Mouse (Mus musculus): ENCODE results near the gene Fancd2. TPM values are rescaled to one million over a fixed set of nuclear protein-coding genes. Genes with fewer than 3 reads are reported as not detected.

Fancd2 gene
- polyA plus RNA-seq, 1 experiment from 2014 or later = 8.0 TPM

DNA sequence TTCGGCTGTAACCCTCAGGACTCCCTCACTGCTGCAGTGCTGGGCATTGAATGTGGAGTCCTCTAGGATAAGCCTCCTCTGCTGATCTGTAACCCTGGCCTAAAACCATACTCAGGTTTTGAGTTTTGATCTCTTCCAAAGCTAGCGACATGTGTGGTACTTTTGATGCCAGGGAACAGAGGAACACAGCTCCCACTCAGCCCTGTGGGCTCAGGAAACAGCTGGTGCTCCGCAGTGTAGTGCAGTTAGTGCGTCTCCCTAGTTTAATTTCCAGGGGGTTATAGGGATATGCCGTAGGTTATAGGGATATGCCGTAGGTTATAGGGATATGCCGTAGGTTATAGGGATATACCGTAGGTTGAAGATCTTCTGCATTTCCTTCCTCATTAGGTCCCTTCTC, 83.5 kb downstream of the Fancd2 start:
- no peak overlapping the region for H3K4me3 ChIP-seq
- ATAC-seq (ENCODE audit: extremely low read depth, insufficient number of reproducible peaks, low FRiP score, low TSS enrichment) = no peak
- no peak overlapping the region for H3K4me2 ChIP-seq
- H3K9me3 ChIP-seq = no peaks in the 10 kb centered on the region
- H3K9ac ChIP-seq = no peak overlapping the region
- 92% methylated on average over 8 of the region's 8 CpGs for WGBS
- H3K27me3 ChIP-seq (replicated peaks) = no peaks in the 10 kb centered on the region
- H3K4me1 ChIP-seq = peaks cover 28% of the 10 kb centered on the region
- peaks cover 61% of the 10 kb centered on the region for H3K36me3 ChIP-seq
- H3K27ac ChIP-seq (replicated peaks) = no peak overlapping the region

DNA sequence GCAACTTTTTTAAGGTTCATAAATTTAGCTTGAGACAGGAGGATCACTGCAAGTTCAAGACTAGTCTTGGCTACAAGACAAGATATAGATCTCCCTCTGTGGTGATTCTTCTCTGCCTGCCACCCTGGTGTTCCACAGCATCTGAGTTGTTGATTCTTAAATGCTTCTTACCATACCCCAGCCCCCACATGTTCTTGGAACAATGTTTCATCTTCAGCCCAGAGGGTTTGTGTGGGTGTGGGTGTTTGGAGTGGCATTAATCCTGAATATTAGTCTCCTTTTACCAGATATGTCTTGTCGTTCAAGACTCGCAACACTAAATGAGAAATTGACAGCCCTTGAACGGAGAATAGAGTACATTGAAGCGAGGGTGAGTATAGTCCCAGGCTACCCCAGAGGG, 84.0 kb downstream of the Fancd2 start:
- Histone ChIP-seq H3K36me3 (peaks cover 58% of the 10 kb centered on the region), H3K4me3 (no peak overlapping the region), H3K27me3 (replicated peaks) (no peaks in the 10 kb centered on the region), H3K9me3 (no peaks in the 10 kb centered on the region), H3K4me2 (no peak overlapping the region), H3K4me1 (peaks cover 28% of the 10 kb centered on the region), H3K27ac (replicated peaks) (no peak overlapping the region), H3K9ac (no peak overlapping the region)
- ATAC-seq (ENCODE audit: extremely low read depth, insufficient number of reproducible peaks, low FRiP score, low TSS enrichment) = no peak
- 89% methylated on average over 4 of the region's 4 CpGs for WGBS

DNA sequence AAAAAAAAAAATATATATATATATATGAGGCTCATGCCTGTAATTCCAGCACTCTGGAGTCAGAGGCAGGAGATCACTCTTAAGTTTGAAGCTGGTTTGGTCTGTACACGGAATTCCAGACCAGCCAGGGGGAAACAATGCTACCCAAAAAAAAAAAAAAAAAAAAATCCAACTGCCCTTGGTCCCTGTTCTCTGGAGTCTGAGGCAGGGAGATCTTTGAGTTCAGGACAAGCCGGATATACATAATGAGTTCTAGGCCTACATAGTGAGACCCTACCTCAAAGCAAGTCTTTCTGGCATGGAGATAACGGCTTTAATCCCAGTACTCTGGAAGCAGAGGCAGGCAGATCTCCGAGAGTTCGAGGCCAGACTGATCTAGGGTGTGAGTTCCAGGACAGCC, 91.9 kb downstream of the Fancd2 start:
- peak overlapping the region; percentile 89 for H3K27ac ChIP-seq (replicated peaks)
- peaks cover 17% of the 10 kb centered on the region for H3K36me3 ChIP-seq
- H3K9ac ChIP-seq = peak overlapping the region; percentile 86
- no peaks in the 10 kb centered on the region for H3K27me3 ChIP-seq (replicated peaks)
- 54% methylated on average over 5 of the region's 5 CpGs for WGBS
- no peaks in the 10 kb centered on the region for H3K9me3 ChIP-seq
- peaks cover 26% of the 10 kb centered on the region for H3K4me1 ChIP-seq
- H3K4me3 ChIP-seq = peak overlapping the region; percentile 82
- peak overlapping the region; percentile 93 for H3K4me2 ChIP-seq
- ATAC-seq (ENCODE audit: extremely low read depth, insufficient number of reproducible peaks, low FRiP score, low TSS enrichment) = no peak

DNA sequence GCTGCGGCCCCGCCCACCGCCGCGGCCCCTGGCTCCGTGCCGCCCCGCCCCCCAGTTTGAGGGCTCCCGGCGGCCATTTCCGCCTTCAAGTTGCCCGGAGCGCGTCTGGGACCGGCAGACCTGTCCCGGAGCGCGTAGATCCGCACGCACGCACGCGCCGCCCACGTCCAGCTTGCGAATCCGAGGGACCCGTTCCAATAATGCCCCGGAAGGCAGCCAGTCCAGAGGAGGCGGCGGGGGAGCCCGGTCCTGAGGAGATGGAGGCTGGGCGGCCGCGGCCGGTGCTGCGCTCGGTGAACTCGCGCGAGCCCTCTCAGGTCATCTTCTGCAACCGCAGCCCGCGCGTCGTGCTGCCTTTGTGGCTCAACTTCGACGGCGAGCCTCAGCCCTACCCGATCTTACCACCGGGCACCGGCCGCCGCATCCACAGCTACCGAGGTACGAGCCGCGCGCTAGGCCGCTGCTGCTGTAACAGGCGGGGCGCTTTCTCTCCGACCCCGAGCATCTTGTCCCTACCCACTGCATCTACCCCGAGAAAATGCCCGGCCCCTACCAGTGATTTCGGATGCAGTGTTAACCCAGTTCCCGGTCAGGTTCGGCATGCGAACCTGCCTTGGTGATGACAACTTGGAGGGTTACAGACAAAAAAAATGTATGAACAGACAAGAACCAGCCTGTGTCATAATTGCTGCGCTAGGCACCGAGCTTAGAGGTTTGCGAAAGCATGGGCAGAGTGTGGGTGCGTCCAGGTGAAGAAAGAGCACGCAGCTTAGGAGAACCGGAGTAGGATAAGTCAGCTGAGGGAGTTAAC, 92.7 kb downstream of the Fancd2 start, which contains the start of gene Vhl:
Gene Vhl, plus strand, starts transcription at position 19 of the 811 bp plus-strand sequence.
- no peaks in the 10 kb centered on the region for H3K9me3 ChIP-seq
- ATAC-seq (ENCODE audit: extremely low read depth, insufficient number of reproducible peaks, low FRiP score, low TSS enrichment) = peak; percentile 84
- H3K36me3 ChIP-seq = peaks cover 22% of the 10 kb centered on the region
- peaks cover 26% of the 10 kb centered on the region for H3K4me1 ChIP-seq
- under 1% methylated on average over 74 of the region's 76 CpGs for WGBS
- H3K9ac ChIP-seq = peak within 1 kb of the TSS; percentile 86
- peak within 1 kb of the TSS; percentile 89 for H3K27ac ChIP-seq (replicated peaks)
- H3K4me3 ChIP-seq = peak within 1 kb of the TSS; percentile 82
- peak within 1 kb of the TSS; percentile 93 for H3K4me2 ChIP-seq
- no peaks in the 10 kb centered on the region for H3K27me3 ChIP-seq (replicated peaks)

DNA sequence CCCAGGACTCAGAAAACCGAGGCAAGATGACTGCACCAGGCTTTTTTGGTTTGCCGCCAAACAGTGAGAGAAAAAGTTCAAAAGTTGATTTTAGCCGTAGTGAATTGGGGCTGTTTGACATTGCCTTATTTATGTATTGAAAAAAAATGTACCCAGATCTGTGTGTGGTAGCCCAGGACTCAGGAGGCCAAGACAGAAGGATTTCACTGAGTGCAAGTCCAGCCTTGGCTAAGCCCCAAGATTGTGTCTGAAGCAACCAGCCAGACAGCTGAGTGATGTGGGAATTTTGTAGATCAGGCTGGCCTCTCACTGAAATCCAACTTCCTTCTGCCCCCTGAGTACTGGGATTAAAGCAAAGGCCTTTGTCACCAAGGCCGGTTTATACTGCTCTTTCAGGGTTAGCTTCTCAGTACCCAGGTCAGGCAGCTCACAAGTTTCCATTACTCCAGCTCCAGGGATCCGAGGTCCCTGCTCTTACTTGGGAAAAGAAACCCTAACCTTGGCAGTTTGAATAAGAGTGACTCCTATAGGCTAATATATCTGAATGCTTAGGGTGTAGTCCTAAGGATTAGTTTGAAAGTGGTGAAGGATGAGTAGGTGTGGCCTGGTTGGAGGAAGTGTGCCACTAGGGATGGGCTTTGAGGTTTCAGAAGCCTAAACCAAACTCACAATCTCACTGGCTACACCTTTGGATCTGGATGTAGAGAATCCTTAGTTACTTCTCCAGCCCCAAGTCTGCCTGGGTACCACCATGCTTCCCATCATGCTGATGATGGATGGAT, 93.7 kb downstream of the Fancd2 start:
- ATAC-seq (ENCODE audit: extremely low read depth, insufficient number of reproducible peaks, low FRiP score, low TSS enrichment) = no peak
- peak overlapping the region; percentile 86 for H3K9ac ChIP-seq
- no peaks in the 10 kb centered on the region for H3K27me3 ChIP-seq (replicated peaks)
- no peaks in the 10 kb centered on the region for H3K9me3 ChIP-seq
- H3K4me2 ChIP-seq = peak overlapping the region; percentile 93
- WGBS = 51% methylated on average over 5 of the region's 5 CpGs
- H3K4me1 ChIP-seq = peaks cover 26% of the 10 kb centered on the region
- H3K36me3 ChIP-seq = peaks cover 32% of the 10 kb centered on the region
- no peak overlapping the region for H3K27ac ChIP-seq (replicated peaks)
- peak overlapping the region; percentile 82 for H3K4me3 ChIP-seq

DNA sequence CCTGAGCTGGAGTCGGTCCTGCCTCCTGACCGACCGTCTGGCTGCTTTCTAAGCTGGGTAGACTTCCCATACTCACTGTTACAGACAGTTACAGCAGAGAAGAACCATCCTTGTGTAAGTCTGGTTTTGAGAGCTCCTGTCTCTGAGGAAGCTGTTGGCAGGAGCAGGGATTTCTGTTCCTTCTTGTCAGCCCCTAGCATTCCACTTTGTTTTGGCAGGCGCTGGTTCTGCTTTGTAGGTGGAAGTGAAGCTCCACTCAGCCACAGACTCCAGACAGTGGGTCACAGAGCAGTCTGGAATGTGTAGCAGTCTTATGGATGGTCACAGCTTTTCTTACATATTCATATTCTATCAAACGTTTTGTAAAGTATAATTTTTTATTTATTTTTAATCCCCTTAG, 98.8 kb downstream of the Fancd2 start:
- no peak overlapping the region for H3K4me2 ChIP-seq
- no peak for ATAC-seq (ENCODE audit: extremely low read depth, insufficient number of reproducible peaks, low FRiP score, low TSS enrichment)
- H3K4me3 ChIP-seq = no peak overlapping the region
- peaks cover 66% of the 10 kb centered on the region for H3K36me3 ChIP-seq
- H3K27me3 ChIP-seq (replicated peaks) = no peaks in the 10 kb centered on the region
- peaks cover 10% of the 10 kb centered on the region for H3K4me1 ChIP-seq
- 72% methylated on average over 5 of the region's 5 CpGs for WGBS
- no peak overlapping the region for H3K9ac ChIP-seq
- no peak overlapping the region for H3K27ac ChIP-seq (replicated peaks)
- no peaks in the 10 kb centered on the region for H3K9me3 ChIP-seq

DNA sequence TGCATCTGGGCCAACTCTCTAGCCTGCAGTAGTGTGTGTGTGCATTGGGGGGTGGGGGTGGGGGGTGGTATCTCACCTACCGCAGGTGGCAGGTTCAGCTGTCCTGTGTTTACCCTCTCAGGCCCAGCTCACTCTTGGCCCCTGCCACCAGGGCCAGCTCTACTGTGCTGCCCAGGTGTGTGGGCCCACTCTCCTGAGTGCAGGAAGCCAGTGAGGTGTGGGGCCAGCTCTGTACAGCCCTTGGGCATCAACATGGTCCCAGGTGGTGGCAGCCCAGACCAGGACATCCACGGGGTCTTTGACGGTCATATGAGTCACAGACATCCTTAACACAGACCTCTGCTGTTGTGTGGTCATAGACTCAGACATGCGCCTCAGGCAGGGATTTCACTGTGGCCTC, 101.4 kb downstream of the Fancd2 start:
- ATAC-seq (ENCODE audit: extremely low read depth, insufficient number of reproducible peaks, low FRiP score, low TSS enrichment) = no peak
- peaks cover 54% of the 10 kb centered on the region for H3K36me3 ChIP-seq
- 88% methylated on average over 4 of the region's 4 CpGs for WGBS

DNA sequence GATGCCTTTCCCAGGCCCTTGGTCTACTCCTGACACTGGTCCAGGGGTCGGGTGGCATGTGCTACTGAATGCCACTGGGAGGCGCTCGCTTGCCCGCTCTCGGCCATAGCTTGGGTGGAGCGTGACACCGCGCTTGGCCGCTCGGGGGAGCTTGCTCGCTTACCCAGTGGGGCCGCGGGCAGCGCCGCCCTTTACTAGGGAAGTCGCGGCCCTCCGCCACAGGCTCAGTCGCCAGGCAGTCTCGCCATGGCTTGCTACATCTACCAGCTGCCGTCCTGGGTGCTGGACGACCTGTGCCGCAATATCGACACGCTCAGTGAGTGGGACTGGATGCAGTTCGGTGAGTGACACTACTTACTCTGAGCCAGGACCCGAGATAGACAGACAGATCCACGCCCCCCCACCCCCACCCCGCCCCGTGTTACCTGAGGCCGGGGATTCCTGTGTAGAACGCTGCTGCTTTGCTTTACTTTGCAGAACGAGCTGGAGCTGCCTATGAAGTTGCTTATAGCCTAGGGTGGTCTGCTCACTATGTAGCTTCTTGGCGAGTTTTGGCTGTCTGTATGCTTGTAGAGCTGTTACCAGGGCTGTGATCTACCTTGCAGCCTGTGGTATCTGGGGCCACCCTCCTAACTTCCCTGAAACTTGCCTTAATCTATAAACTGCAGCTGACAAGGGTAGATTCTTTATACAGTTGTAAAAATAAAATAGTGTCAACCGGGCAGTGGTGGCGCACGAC, 107.0 kb downstream of the Fancd2 start, which contains the start of gene Irak2:
Gene Irak2, plus strand, starts transcription at position 166 of the 739 bp plus-strand sequence.
- Histone ChIP-seq H3K4me3 (peak within 1 kb of the TSS; percentile 69), H3K36me3 (peaks cover 1% of the 10 kb centered on the region), H3K27ac (replicated peaks) (peak within 1 kb of the TSS; percentile 56; the same call in 1 of the 2 replicates), H3K4me1 (peaks cover 7% of the 10 kb centered on the region; the same call in 1 of the 2 replicates), H3K9me3 (no peaks in the 10 kb centered on the region), H3K9ac (peak within 1 kb of the TSS; percentile 87), H3K27me3 (replicated peaks) (no peaks in the 10 kb centered on the region), H3K4me2 (peak within 1 kb of the TSS; percentile 83)
- peak; percentile 85 for ATAC-seq (ENCODE audit: extremely low read depth, insufficient number of reproducible peaks, low FRiP score, low TSS enrichment)
- 8% methylated on average over 37 of the region's 37 CpGs for WGBS

More for the DNA sequence above, 101.4 kb downstream of the Fancd2 start:
- no peaks in the 10 kb centered on the region for H3K9me3 ChIP-seq
- no peaks in the 10 kb centered on the region for H3K27me3 ChIP-seq (replicated peaks)
- no peak overlapping the region for H3K9ac ChIP-seq
- H3K4me1 ChIP-seq = 0 out of 2 replicates have a peak, but pooled peaks cover under 1% of the 10 kb centered on the region
- no peak overlapping the region for H3K4me3 ChIP-seq
- no peak overlapping the region for H3K4me2 ChIP-seq
- H3K27ac ChIP-seq (replicated peaks) = no peak overlapping the region

DNA sequence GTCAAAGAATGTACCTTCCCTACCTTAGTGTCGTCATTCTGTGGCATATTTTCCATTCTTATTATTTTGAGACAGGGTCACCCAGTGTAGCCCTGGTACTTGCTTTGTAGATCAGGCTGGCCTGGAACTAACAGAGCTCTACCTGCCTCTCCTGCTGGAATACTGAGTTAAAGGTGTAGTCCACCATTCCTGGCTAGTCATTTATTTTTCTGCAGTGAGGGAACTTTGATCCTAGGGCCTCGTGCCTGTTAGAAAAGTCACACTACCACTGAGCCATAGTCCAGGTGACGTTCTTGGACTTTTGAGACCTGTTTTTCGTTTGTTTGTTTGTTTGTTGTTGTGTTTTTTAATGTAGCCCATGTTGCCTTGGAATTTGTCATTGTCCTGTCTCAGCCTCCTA, 107.7 kb downstream of the Fancd2 start:
- Histone ChIP-seq H3K9me3 (no peaks in the 10 kb centered on the region), H3K27me3 (replicated peaks) (no peaks in the 10 kb centered on the region), H3K9ac (no peak overlapping the region), H3K4me2 (peak overlapping the region; percentile 83; the same call in 1 of the 2 replicates), H3K36me3 (no peaks in the 10 kb centered on the region), H3K4me1 (peaks cover 7% of the 10 kb centered on the region; the same call in 1 of the 2 replicates), H3K27ac (replicated peaks) (no peak overlapping the region), H3K4me3 (peak overlapping the region; percentile 69)
- ATAC-seq (ENCODE audit: extremely low read depth, insufficient number of reproducible peaks, low FRiP score, low TSS enrichment) = no peak
- 69% methylated on average over 4 of the region's 4 CpGs for WGBS

DNA sequence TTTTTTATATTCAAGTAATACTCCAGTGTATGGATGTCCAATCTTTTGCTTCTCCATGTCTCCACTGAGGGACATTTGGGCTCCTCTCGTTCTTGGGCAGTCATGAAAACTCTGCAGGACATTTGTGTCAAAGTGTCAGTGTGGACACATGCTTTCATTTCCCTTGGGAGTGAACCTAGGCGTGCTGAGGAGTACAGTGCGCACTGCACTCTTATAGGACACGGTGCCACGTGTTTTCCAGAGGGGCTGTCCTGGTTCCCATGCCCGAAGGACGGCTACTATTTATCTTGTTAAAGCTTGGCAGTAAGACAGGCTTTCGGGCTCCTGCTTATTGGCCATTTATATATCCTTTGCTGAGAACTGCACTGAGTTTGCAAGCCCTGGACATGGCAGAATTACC, 111.1 kb downstream of the Fancd2 start:
- no peaks in the 10 kb centered on the region for H3K9me3 ChIP-seq
- no peak overlapping the region for H3K9ac ChIP-seq
- no peaks in the 10 kb centered on the region for H3K27me3 ChIP-seq (replicated peaks)
- no peak for ATAC-seq (ENCODE audit: extremely low read depth, insufficient number of reproducible peaks, low FRiP score, low TSS enrichment)
- no peak overlapping the region for H3K4me2 ChIP-seq
- H3K4me1 ChIP-seq = peaks cover 7% of the 10 kb centered on the region; the same call in 1 of the 2 replicates
- H3K27ac ChIP-seq (replicated peaks) = no peak overlapping the region
- H3K36me3 ChIP-seq = no peaks in the 10 kb centered on the region
- no peak overlapping the region for H3K4me3 ChIP-seq
- 77% methylated on average over 8 of the region's 8 CpGs for WGBS

DNA sequence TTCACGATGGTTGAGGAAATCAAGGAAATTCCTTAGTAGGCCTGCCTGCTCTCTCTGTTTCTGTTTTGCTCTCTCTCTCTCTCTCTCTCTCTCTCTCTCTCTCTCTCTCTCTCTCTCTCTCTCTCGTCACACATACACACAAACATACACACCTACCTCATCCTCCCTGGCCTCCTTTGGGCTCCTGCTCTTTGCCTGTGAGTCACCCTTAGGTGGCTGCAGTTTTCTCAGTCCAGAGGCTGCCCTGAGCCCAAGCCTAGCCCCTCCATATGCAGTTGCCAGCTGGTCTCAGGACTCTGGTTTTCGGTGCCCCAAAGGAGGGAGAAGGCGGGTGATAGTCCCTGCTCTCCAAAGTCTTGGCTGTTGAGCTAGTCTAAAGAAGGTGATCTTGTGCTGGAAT, 111.5 kb downstream of the Fancd2 start:
- H3K27ac ChIP-seq (replicated peaks) = no peak overlapping the region
- no peak overlapping the region for H3K9ac ChIP-seq
- no peak overlapping the region for H3K4me3 ChIP-seq
- H3K9me3 ChIP-seq = no peaks in the 10 kb centered on the region
- H3K27me3 ChIP-seq (replicated peaks) = no peaks in the 10 kb centered on the region
- peaks cover under 1% of the 10 kb centered on the region; the same call in 1 of the 2 replicates for H3K36me3 ChIP-seq
- H3K4me2 ChIP-seq = no peak overlapping the region
- H3K4me1 ChIP-seq = peaks cover 5% of the 10 kb centered on the region; the same call in 1 of the 2 replicates
- 78% methylated on average over 4 of the region's 4 CpGs for WGBS
- ATAC-seq (ENCODE audit: extremely low read depth, insufficient number of reproducible peaks, low FRiP score, low TSS enrichment) = no peak

All from heart, embryonic 13.5 days (tissue).